Mouse (Mus musculus): ENCODE measurements around the gene Dsp. TPM values are rescaled to one million over a fixed set of nuclear protein-coding genes. Genes with fewer than 3 reads are reported as not detected.
A peak's percentile ranks its signal among the peaks of the same experiment; 100 is the strongest.

Gene Dsp
- 0.35 and 0.69 TPM in 2 replicates for total RNA-seq (2017)

GRCm38 (mm10) chr13:38151069-38151588, at the start of gene Dsp:
Gene Dsp (plus strand): TSS chr13:38151294.
- peak; percentile 19 to 52; a peak in 1 of 4 replicates for ATAC-seq (replicated peaks in 1 of 2; ENCODE audit: insufficient read depth in 1 of 2, low FRiP score in 2 of 2, low TSS enrichment in 1 of 2, low read depth in 1 of 2, poor library complexity in 2 of 2, severe bottlenecking in 2 of 2)

GRCm38 (mm10) chr13:38103406-38103805, 47.7 kb upstream of the Dsp start:
- ATAC-seq (replicated peaks in 1 of 2; ENCODE audit: insufficient read depth in 1 of 2, low FRiP score in 2 of 2, low TSS enrichment in 1 of 2, low read depth in 1 of 2, poor library complexity in 2 of 2, severe bottlenecking in 2 of 2): no peak

GRCm38 (mm10) chr13:38104501-38104900, 46.6 kb upstream of the Dsp start:
- no peak for ATAC-seq (replicated peaks in 1 of 2; ENCODE audit: insufficient read depth in 1 of 2, low FRiP score in 2 of 2, low TSS enrichment in 1 of 2, low read depth in 1 of 2, poor library complexity in 2 of 2, severe bottlenecking in 2 of 2)

GRCm38 (mm10) chr13:38109081-38109480, 42.0 kb upstream of the Dsp start:
- ATAC-seq (replicated peaks in 1 of 2; ENCODE audit: insufficient read depth in 1 of 2, low FRiP score in 2 of 2, low TSS enrichment in 1 of 2, low read depth in 1 of 2, poor library complexity in 2 of 2, severe bottlenecking in 2 of 2): no peak

GRCm38 (mm10) chr13:38122321-38122720, 28.8 kb upstream of the Dsp start:
- no peak for ATAC-seq (replicated peaks in 1 of 2; ENCODE audit: insufficient read depth in 1 of 2, low FRiP score in 2 of 2, low TSS enrichment in 1 of 2, low read depth in 1 of 2, poor library complexity in 2 of 2, severe bottlenecking in 2 of 2)

GRCm38 (mm10) chr13:38123666-38124065, 27.4 kb upstream of the Dsp start:
- no peak for ATAC-seq (replicated peaks in 1 of 2; ENCODE audit: insufficient read depth in 1 of 2, low FRiP score in 2 of 2, low TSS enrichment in 1 of 2, low read depth in 1 of 2, poor library complexity in 2 of 2, severe bottlenecking in 2 of 2)

GRCm38 (mm10) chr13:38127683-38128082, 23.4 kb upstream of the Dsp start:
- ATAC-seq (replicated peaks in 1 of 2; ENCODE audit: insufficient read depth in 1 of 2, low FRiP score in 2 of 2, low TSS enrichment in 1 of 2, low read depth in 1 of 2, poor library complexity in 2 of 2, severe bottlenecking in 2 of 2): no peak

GRCm38 (mm10) chr13:38128246-38128645, 22.8 kb upstream of the Dsp start:
- ATAC-seq (replicated peaks in 1 of 2; ENCODE audit: insufficient read depth in 1 of 2, low FRiP score in 2 of 2, low TSS enrichment in 1 of 2, low read depth in 1 of 2, poor library complexity in 2 of 2, severe bottlenecking in 2 of 2): no peak

- no peak for ATAC-seq (replicated peaks in 1 of 2; ENCODE audit: insufficient read depth in 1 of 2, low FRiP score in 2 of 2, low TSS enrichment in 1 of 2, low read depth in 1 of 2, poor library complexity in 2 of 2, severe bottlenecking in 2 of 2)
Observed at GRCm38 (mm10) chr13:38129492-38129891, 21.6 kb upstream of the Dsp start.

- ATAC-seq (replicated peaks in 1 of 2; ENCODE audit: insufficient read depth in 1 of 2, low FRiP score in 2 of 2, low TSS enrichment in 1 of 2, low read depth in 1 of 2, poor library complexity in 2 of 2, severe bottlenecking in 2 of 2): no peak
Observed at GRCm38 (mm10) chr13:38130116-38130515, 21.0 kb upstream of the Dsp start.

- no peak for ATAC-seq (replicated peaks in 1 of 2; ENCODE audit: insufficient read depth in 1 of 2, low FRiP score in 2 of 2, low TSS enrichment in 1 of 2, low read depth in 1 of 2, poor library complexity in 2 of 2, severe bottlenecking in 2 of 2)
Observed at GRCm38 (mm10) chr13:38133016-38133528, 18.0 kb upstream of the Dsp start.

- no peak for ATAC-seq (replicated peaks in 1 of 2; ENCODE audit: insufficient read depth in 1 of 2, low FRiP score in 2 of 2, low TSS enrichment in 1 of 2, low read depth in 1 of 2, poor library complexity in 2 of 2, severe bottlenecking in 2 of 2)
Observed at GRCm38 (mm10) chr13:38140521-38140920, 10.6 kb upstream of the Dsp start.

- no peak for ATAC-seq (replicated peaks in 1 of 2; ENCODE audit: insufficient read depth in 1 of 2, low FRiP score in 2 of 2, low TSS enrichment in 1 of 2, low read depth in 1 of 2, poor library complexity in 2 of 2, severe bottlenecking in 2 of 2)
Observed at GRCm38 (mm10) chr13:38144962-38145713, 6.0 kb upstream of the Dsp start.

- ATAC-seq (replicated peaks in 1 of 2; ENCODE audit: insufficient read depth in 1 of 2, low FRiP score in 2 of 2, low TSS enrichment in 1 of 2, low read depth in 1 of 2, poor library complexity in 2 of 2, severe bottlenecking in 2 of 2): no peak
Observed at GRCm38 (mm10) chr13:38148348-38148747, 2.7 kb upstream of the Dsp start.

GRCm38 (mm10) chr13:38151671-38152428, 756 bp downstream of the Dsp start:
- ATAC-seq (replicated peaks in 1 of 2; ENCODE audit: insufficient read depth in 1 of 2, low FRiP score in 2 of 2, low TSS enrichment in 1 of 2, low read depth in 1 of 2, poor library complexity in 2 of 2, severe bottlenecking in 2 of 2): 0 out of 4 replicates have a peak, but pooled peaks of 1 of the 2 experiments have one; percentile 19

- peak; percentile 58 to 65 for ATAC-seq (replicated peaks in 1 of 2; ENCODE audit: insufficient read depth in 1 of 2, low FRiP score in 2 of 2, low TSS enrichment in 1 of 2, low read depth in 1 of 2, poor library complexity in 2 of 2, severe bottlenecking in 2 of 2)
Observed at GRCm38 (mm10) chr13:38152429-38153035, 1.4 kb downstream of the Dsp start.

GRCm38 (mm10) chr13:38155523-38155922, 4.4 kb downstream of the Dsp start:
- ATAC-seq (replicated peaks in 1 of 2; ENCODE audit: insufficient read depth in 1 of 2, low FRiP score in 2 of 2, low TSS enrichment in 1 of 2, low read depth in 1 of 2, poor library complexity in 2 of 2, severe bottlenecking in 2 of 2): no peak

GRCm38 (mm10) chr13:38157635-38158034, 6.5 kb downstream of the Dsp start:
- peak; percentile 75 to 85 for ATAC-seq (replicated peaks in 1 of 2; ENCODE audit: insufficient read depth in 1 of 2, low FRiP score in 2 of 2, low TSS enrichment in 1 of 2, low read depth in 1 of 2, poor library complexity in 2 of 2, severe bottlenecking in 2 of 2)
